Mouse (Mus musculus) megakaryocyte, embryonic 14.5 days (primary cell): ENCODE data around the gene Slc6a9.

Source experiments
- FLI1 ChIP-seq: IDR thresholded peaks from 2 replicates; pipeline ENCODE4 v1.6.1; 2012; ENCODE audit warnings: low read length, inconsistent platforms, mixed read lengths
- GATA1 ChIP-seq: IDR thresholded peaks from 3 replicates; pipeline ENCODE4 v1.6.1; 2012; ENCODE audit warnings: mixed read lengths, low read length, inconsistent platforms, borderline replicate concordance

DNA sequence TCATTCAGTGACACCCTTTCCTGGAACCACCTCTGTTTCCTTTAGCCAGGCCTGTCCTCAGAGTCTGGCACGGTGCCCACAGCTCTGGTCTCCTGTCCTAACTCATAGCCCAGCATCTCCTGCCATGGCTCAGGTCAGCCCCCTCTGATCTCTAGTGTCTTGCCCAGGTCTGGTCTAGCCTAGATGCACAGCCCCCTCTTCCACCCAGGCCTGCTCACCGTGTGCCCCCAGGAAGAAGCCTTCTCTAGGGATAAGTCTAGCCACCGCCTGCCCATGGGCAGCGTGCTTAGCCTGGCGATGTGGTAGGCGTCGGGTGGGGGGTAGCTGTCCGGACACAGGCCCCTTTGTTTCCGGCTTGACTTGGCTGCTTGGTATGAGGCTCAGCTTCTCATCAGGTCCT lies 20.8 kb downstream of the Slc6a9 start:
- TF ChIP-seq GATA1 (no peak), FLI1 (no peak)
